Mouse (Mus musculus) limb, embryonic 12.5 days (tissue): ENCODE measurements at regions not wholly inside any gene's neighbourhood (a gene's known extent, or its start where the extent isn't known, plus 50 kb on each side); places are given as distances from the start of the nearest gene placed in this dataset.

Experiments
- ATAC-seq: fragments of 200-750 bp; cut with Nextera tagmentation; 2 replicates; pipeline ENCODE4 v1.8.0; 2017; ENCODE audit warnings: low read depth, moderate TSS enrichment; ENCODE audit not compliant: insufficient number of reproducible peaks, insufficient read depth, low FRiP score, low TSS enrichment
- H3K27ac ChIP-seq: fragments of 300-500 bp; sonication (generic); 2 replicates; pipeline ENCODE4 v1.5.1; 2016; ENCODE audit warnings: mild to moderate bottlenecking, moderate library complexity
- H3K27me3 ChIP-seq: fragments of 300-500 bp; sonication (generic); 2 replicates; pipeline ENCODE4 v1.6.1; 2016; ENCODE audit warnings: mild to moderate bottlenecking, moderate library complexity
- H3K36me3 ChIP-seq: fragments of 300-500 bp; sonication (generic); 2 replicates; pipeline ENCODE4 v1.6.1; 2016; ENCODE audit warnings: mild to moderate bottlenecking, moderate library complexity
- H3K4me1 ChIP-seq: fragments of 300-500 bp; sonication (generic); replicated peaks from 2 replicates; pipeline ENCODE4 v1.6.1; 2016
- H3K4me2 ChIP-seq: fragments of 300-500 bp; sonication (generic); 2 replicates; pipeline ENCODE4 v1.6.1; 2016; ENCODE audit warnings: mild to moderate bottlenecking, moderate library complexity
- H3K4me3 ChIP-seq: fragments of 300-500 bp; sonication (generic); replicated peaks from 2 replicates; pipeline ENCODE4 v1.5.1; 2016; ENCODE audit warnings: mild to moderate bottlenecking
- H3K9ac ChIP-seq: fragments of 300-500 bp; sonication (generic); replicated peaks from 2 replicates; pipeline ENCODE4 v1.6.1; 2016; ENCODE audit warnings: mild to moderate bottlenecking, moderate library complexity
- H3K9me3 ChIP-seq: fragments of 300-500 bp; sonication (generic); 2 replicates; pipeline ENCODE4 v1.6.1; 2016; ENCODE audit warnings: mild to moderate bottlenecking, moderate library complexity
- WGBS: fragments of 180-500 bp; shearing (Covaris S2); methylation state at CpG from one replicate; pipeline ENCODE4 v1.1.7; 2016; 5-methylcytosine and 5-hydroxymethylcytosine counted together

DNA sequence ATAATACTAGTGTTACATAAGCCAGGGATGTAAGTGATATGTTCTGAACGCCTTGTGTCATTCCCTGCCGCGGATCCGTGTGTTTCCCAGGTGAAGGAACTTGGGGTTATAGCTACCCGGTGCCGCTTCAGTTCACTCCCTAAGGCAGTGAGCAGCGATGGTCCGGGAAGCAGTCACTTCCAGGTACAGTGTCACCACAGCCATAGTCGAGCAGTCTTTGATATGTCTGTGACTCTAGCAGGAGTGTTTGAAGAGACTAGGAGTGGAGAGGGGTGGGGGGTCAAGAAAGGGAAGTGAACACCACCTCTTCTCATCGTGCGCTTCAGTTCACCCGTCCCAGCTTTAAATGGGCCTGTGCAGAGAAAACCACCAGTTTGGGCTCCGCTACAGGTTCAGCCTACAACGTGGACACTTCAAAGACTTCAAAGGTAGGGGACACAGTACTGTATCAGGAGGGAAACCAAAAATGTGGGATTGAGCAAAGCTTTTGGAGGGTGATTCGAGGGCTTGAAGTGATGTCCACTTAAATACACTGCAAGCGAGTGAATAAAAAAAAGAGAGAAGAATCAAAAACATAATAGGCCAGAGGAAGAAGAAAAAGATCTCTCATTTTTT, 410.0 kb upstream of the Map3k7 start:
- Histone ChIP-seq H3K36me3 (no peaks in the 10 kb centered on the region), H3K27ac (no peak overlapping the region), H3K4me3 (no peak overlapping the region), H3K27me3 (no peaks in the 10 kb centered on the region), H3K9me3 (no peaks in the 10 kb centered on the region), H3K4me2 (no peak overlapping the region), H3K9ac (no peak overlapping the region), H3K4me1 (0 out of 2 replicates have a peak, but pooled peaks cover 2% of the 10 kb centered on the region)
- WGBS = 84% methylated on average over 16 of the region's 16 CpGs
- no peak for ATAC-seq

DNA sequence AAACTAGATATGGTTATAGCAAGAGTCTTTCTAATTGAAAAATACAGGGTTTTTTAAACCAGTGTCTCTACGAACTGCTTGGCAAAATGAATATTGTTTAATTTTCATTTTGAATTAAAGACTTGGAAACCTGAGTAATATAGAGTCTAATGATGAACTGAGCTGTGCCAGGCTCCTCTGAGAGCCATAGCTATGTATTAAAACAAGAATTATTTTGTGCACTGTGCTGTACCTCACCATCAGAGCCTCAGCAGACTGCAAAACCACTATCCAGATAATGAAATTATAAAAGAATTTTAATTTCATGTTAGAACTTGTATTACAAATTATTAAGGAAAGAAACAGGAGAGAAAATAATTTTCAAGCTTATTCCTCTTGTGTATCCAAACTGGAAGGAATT, 408.8 kb upstream of the Map3k7 start:
- Histone ChIP-seq H3K9me3 (no peaks in the 10 kb centered on the region), H3K27me3 (no peaks in the 10 kb centered on the region), H3K4me1 (0 out of 2 replicates have a peak, but pooled peaks cover 2% of the 10 kb centered on the region), H3K9ac (no peak overlapping the region), H3K4me2 (no peak overlapping the region), H3K27ac (no peak overlapping the region), H3K4me3 (no peak overlapping the region), H3K36me3 (no peaks in the 10 kb centered on the region)
- ATAC-seq = no peak
- 61% methylated on average over 1 of the region's 1 CpGs for WGBS

DNA sequence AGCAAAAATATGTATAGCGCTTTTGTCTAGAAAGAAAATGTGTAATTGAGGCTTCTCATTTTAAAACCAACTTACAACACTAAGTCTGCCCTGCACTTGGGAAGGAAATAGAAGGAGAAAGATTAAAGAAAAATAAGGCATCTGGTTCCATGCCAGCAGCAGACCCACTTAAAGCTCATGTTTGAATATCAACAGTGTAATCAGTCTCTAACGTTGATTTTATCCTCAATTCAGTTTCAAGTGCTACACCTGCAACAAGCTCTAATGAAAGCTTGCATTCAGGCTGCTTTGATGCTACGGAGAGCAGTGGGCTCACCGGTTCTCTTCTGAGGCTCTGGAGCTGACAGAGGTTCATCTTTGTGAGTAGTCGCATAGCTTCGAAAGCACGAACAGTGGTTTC, 406.6 kb upstream of the Map3k7 start:
- WGBS = 88% methylated on average over 7 of the region's 7 CpGs
- H3K4me1 ChIP-seq = 0 out of 2 replicates have a peak, but pooled peaks cover 2% of the 10 kb centered on the region
- no peak overlapping the region for H3K4me2 ChIP-seq
- no peaks in the 10 kb centered on the region for H3K9me3 ChIP-seq
- no peak for ATAC-seq
- H3K27me3 ChIP-seq = no peaks in the 10 kb centered on the region
- H3K27ac ChIP-seq = no peak overlapping the region
- no peak overlapping the region for H3K9ac ChIP-seq
- H3K36me3 ChIP-seq = no peaks in the 10 kb centered on the region
- H3K4me3 ChIP-seq = no peak overlapping the region

DNA sequence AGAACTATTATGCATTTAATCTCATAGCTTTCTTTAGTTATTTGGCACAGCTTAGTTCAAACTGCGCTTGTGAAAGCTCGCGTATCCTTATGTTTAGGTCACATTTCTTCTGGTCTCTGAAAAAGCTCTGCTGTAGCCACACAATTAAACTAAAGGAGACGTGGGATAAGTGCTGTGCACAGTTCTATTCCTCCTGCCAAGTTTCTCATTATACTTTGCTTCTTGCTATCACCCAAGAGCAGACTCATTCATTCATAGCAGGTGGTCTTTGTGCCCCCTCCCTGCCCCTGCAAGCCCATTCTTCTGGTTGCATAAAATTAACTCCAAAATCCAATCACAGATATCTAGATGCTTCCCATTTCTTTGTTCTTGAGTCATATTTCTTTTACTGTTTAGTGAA, 403.6 kb upstream of the Map3k7 start:
- no peaks in the 10 kb centered on the region for H3K36me3 ChIP-seq
- no peak overlapping the region for H3K4me3 ChIP-seq
- no peak overlapping the region for H3K9ac ChIP-seq
- no peak overlapping the region for H3K4me2 ChIP-seq
- H3K27ac ChIP-seq = no peak overlapping the region
- WGBS = 85% methylated on average over 4 of the region's 4 CpGs
- ATAC-seq = no peak
- H3K27me3 ChIP-seq = no peaks in the 10 kb centered on the region
- peaks cover 12% of the 10 kb centered on the region; the same call in 1 of the 2 replicates for H3K4me1 ChIP-seq
- H3K9me3 ChIP-seq = no peaks in the 10 kb centered on the region

DNA sequence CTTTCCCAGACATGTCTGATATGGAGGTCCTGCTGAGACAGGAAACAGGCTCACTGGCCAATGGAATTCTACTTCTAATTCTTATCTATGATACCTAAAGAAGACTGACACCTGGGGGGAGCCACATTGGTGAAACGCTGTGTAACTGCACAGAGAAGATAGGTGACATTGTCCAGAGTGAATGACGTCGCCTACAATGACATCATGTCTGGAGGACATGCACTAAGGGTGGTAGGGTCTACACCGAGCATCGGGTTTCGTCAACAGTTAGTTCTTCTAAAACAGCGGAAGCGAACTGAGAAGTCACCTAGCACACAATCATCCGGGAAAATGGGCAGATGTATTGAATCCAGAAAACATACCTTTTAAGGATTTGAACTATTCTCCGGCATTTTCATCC, 402.7 kb upstream of the Map3k7 start:
- Histone ChIP-seq H3K27ac (no peak overlapping the region), H3K4me1 (peaks cover 15% of the 10 kb centered on the region), H3K9me3 (no peaks in the 10 kb centered on the region), H3K36me3 (no peaks in the 10 kb centered on the region), H3K4me3 (no peak overlapping the region), H3K9ac (no peak overlapping the region), H3K4me2 (no peak overlapping the region), H3K27me3 (no peaks in the 10 kb centered on the region)
- WGBS = 90% methylated on average over 10 of the region's 10 CpGs
- ATAC-seq = no peak

DNA sequence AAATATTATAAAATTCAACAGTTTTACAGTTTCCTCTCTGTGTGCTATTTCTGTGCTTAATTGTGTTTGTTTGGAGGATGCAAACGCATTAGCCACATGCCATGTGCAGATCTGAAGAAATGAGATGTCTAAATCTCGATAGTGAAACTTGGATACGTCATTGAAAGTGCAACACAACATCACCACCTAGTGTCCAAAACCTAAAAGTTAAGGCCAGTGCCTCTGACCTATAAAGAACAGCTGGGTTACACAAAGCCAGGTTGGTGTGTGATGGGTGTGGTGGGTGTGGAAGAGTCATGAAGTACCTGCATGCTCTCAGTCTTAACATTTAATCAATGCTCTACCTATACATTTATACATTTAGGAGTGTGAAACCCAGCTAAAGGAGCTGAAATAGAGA, 402.1 kb upstream of the Map3k7 start:
- H3K4me1 ChIP-seq = peaks cover 15% of the 10 kb centered on the region
- no peak overlapping the region for H3K27ac ChIP-seq
- H3K9ac ChIP-seq = no peak overlapping the region
- H3K9me3 ChIP-seq = no peaks in the 10 kb centered on the region
- no peak for ATAC-seq
- H3K27me3 ChIP-seq = no peaks in the 10 kb centered on the region
- no peak overlapping the region for H3K4me2 ChIP-seq
- H3K4me3 ChIP-seq = no peak overlapping the region
- 12% methylated on average over 3 of the region's 3 CpGs for WGBS
- H3K36me3 ChIP-seq = no peaks in the 10 kb centered on the region

DNA sequence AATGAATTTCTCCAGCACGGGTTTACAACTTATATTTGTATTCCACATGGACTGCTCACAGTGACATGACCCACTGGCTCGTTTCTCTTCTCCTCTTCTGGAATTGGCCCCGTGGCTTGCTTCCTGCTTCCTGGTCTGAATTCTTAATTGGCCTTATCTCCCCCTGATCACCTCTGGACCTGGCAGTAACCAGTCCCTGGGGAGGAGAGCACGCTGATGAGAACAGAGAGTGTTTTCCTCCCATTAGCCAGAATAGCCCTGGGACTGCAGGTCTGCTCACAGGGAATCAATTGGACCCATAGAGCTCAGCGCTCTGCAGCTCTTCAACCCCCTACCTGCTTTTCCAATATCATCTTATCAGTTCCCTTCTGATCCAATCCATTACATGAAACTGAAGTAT, 397.7 kb upstream of the Map3k7 start:
- WGBS = 17% methylated on average over 5 of the region's 5 CpGs
- Histone ChIP-seq H3K4me1 (peaks cover 15% of the 10 kb centered on the region), H3K27me3 (no peaks in the 10 kb centered on the region), H3K9me3 (no peaks in the 10 kb centered on the region), H3K27ac (no peak overlapping the region), H3K4me2 (no peak overlapping the region), H3K4me3 (no peak overlapping the region), H3K9ac (no peak overlapping the region), H3K36me3 (no peaks in the 10 kb centered on the region)
- ATAC-seq = no peak

DNA sequence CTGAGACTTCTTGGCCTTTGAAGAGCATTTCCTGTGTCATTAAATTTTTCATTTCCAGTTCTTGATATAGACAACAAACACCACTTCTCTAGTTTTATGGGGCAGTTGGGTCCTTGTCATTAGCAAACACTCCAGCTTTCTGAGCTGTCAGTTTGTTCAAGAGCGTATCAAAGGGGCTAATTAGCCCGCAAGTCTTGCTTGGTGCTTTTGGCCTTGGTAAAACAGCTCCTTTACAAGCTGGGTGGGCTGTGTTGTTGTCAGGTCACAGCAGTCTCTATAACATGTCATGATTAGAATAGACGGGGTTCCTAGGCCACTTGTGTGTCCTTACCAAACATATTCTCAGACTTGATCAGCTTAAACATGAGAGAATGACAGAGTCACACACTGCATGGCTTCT, 397.1 kb upstream of the Map3k7 start:
- Histone ChIP-seq H3K4me3 (no peak overlapping the region), H3K9me3 (no peaks in the 10 kb centered on the region), H3K9ac (no peak overlapping the region), H3K4me1 (peaks cover 15% of the 10 kb centered on the region), H3K4me2 (no peak overlapping the region), H3K36me3 (no peaks in the 10 kb centered on the region), H3K27me3 (no peaks in the 10 kb centered on the region), H3K27ac (no peak overlapping the region)
- WGBS = 31% methylated on average over 3 of the region's 3 CpGs
- no peak for ATAC-seq

DNA sequence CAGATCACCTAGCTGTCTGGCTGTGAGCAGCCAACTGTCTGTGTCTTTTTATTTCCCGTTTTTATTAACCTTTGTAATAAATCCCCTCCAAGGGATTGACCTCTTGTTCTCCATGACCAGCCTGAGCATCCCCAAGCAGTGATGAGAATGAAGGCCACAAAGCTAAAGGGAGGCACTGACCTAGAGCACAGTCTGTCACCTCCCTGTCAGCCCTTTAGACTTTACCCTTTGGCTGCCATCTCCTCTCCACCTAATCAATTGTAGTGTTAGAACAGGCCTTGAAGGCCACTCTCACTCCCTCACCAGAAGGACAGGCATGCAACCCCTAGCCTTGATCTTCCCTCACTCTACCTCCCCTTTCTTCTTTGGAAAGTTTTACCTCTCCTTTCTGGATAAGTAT, 394.2 kb upstream of the Map3k7 start:
- H3K27me3 ChIP-seq = no peaks in the 10 kb centered on the region
- no peak overlapping the region for H3K4me2 ChIP-seq
- no peak overlapping the region for H3K4me3 ChIP-seq
- H3K9ac ChIP-seq = no peak overlapping the region
- WGBS = 77% methylated on average over 1 of the region's 1 CpGs
- H3K27ac ChIP-seq = no peak overlapping the region
- H3K4me1 ChIP-seq = peaks cover 9% of the 10 kb centered on the region
- H3K9me3 ChIP-seq = no peaks in the 10 kb centered on the region
- ATAC-seq = no peak
- no peaks in the 10 kb centered on the region for H3K36me3 ChIP-seq

DNA sequence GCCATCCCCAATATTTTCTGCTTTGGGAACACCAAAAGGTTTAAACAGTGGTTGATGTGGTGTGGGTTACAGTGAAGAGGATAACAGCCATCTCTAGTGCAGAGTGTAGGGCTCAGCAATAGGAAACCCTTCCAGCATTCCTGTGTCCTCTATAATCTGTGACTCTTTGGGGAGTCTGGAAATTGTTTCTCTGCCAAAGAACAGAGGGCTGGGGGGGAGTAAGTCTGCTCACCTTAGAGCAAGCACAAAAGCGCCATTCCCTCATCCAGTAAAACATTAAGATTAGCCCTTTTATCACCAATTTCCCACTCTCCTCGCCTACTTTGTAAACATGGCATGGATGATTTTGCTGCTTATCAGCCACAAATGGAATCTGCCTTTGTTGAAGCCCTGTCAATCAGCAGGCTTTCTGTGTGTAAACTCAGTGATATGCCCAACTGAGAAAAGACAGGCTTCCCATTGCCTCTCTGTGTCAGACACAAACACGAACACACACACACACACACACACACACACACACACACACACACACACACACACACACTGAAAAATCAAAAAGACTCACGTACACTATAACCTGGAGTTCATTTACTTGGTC, 386.8 kb upstream of the Map3k7 start:
- ATAC-seq = no peak
- H3K27me3 ChIP-seq = no peaks in the 10 kb centered on the region
- WGBS = 62% methylated on average over 4 of the region's 4 CpGs

DNA sequence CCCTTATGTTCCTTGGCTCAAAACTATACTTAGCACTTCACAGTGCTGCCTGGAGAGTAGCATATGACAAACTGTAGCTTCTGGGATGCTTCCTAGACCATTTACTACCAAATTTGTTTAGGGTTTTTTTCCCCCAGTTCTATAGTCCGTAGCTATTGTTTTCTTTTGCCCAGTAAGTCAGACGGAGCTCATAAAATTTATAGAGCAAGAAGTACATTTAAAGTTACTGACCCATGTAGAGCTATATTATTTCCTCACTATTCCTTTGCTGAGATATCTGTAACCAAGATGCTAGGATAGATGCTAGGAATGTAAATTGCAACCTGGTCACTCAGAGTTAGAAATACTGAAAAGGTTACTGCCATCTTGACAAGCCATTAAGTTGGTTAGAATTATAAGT, 380.4 kb upstream of the Map3k7 start:
- H3K27ac ChIP-seq = no peak overlapping the region
- ATAC-seq = no peak
- WGBS = 59% methylated on average over 2 of the region's 2 CpGs
- no peaks in the 10 kb centered on the region for H3K9me3 ChIP-seq
- H3K36me3 ChIP-seq = no peaks in the 10 kb centered on the region
- no peak overlapping the region for H3K4me3 ChIP-seq
- no peak overlapping the region for H3K9ac ChIP-seq
- H3K4me2 ChIP-seq = no peak overlapping the region
- no peaks in the 10 kb centered on the region for H3K27me3 ChIP-seq
- H3K4me1 ChIP-seq = no peaks in the 10 kb centered on the region

More for the DNA sequence above, 386.8 kb upstream of the Map3k7 start:
- H3K27ac ChIP-seq = no peak overlapping the region
- no peak overlapping the region for H3K4me2 ChIP-seq
- H3K4me3 ChIP-seq = no peak overlapping the region
- H3K4me1 ChIP-seq = no peaks in the 10 kb centered on the region
- no peak overlapping the region for H3K9ac ChIP-seq
- no peaks in the 10 kb centered on the region for H3K36me3 ChIP-seq
- H3K9me3 ChIP-seq = no peaks in the 10 kb centered on the region

DNA sequence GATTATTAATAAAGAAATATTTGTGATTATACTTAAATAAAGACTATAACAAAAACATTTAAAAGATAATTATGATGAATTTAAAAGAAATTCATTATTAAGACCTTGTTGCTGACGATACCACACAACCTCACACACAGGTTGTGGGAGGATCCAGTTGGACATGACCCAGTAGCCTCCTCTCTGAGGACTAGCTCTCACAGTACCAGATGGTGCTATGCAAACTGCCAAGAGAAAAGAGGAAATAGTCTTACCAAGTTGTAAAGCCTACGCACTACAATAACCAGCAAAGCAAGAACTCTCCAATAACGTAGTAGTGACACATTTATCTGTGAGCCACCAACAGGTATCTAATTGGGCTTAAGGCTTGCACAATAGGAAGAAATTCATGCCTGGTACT, 379.7 kb upstream of the Map3k7 start:
- Histone ChIP-seq H3K4me1 (no peaks in the 10 kb centered on the region), H3K36me3 (no peaks in the 10 kb centered on the region), H3K9ac (no peak overlapping the region), H3K4me3 (no peak overlapping the region), H3K27ac (no peak overlapping the region), H3K27me3 (no peaks in the 10 kb centered on the region), H3K9me3 (no peaks in the 10 kb centered on the region), H3K4me2 (no peak overlapping the region)
- no peak for ATAC-seq
- WGBS = 90% methylated on average over 3 of the region's 3 CpGs
